Mouse (Mus musculus): Measurements from ENCODE around the gene Neurod2.

GRCm38 (mm10) chr11:98330745-98331204, 1.3 kb upstream of the Neurod2 start:
- TF ChIP-seq CTCF (IDR thresholded peaks at IDR 0.05; ENCODE audit: low read depth, low read length) (no peak), GATA1 (IDR thresholded peaks at IDR 0.05; ENCODE audit: borderline replicate concordance, low read length) (no peak), POLR2AphosphoS5 (IDR thresholded peaks at IDR 0.05; ENCODE audit: insufficient replicate concordance, low read depth, low read length) (no peak)
